ENCODE assay signal across 1 mouse cellular context in the genomic region with DNA sequence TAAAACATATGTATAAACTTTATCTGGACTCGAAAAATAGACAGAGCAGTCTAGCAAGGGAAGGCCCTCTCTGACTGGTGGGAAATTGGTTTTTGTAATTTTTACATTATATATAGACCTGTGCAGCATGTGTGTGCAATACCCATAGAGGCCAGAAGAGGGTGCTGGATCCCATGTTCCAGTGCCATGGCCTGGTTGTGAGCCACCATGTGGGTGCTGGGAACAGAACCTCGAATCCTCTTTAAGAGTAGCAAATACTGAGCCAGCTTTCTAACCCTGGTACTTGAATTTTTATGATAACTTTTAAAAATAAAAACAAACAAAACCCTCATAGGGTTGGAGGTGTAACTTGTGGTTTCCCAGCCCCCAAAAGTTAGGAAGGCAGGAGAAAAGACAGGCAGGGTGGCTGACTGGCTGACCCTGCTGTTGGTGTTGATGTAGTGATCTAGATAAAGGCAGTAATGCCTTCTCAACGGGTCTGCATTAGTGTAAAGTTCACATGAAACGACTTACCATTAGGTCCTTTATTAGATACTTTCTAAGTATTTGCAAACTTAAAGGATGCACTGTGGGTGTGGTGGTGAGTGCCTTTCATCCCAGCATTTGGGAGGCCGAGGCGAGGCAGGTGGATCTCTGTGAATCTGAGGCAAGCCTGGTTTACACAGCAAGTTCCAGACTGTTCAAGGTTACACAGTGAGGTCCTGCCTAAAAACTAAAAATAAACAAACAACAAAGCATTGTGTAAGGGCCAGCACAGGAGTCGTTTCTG.
TF ChIP-seq lines count a peak whose summit lies in the region.

No protein-coding gene starts in this region.

TF ChIP-seq in MEL, 35 proteins besides CTCF, POLR2A, EP300 and RAD21:
- no peak for TF ChIP-seq NELFE (IDR thresholded peaks at IDR 0.05; ENCODE audit: low read depth, low read length)
- TF ChIP-seq TCF12 (IDR thresholded peaks at IDR 0.05; ENCODE audit: low read depth, low read length) = no peak
- peak; percentile 26; the same call in 1 of the 2 replicates for TF ChIP-seq SMC3 (IDR thresholded peaks at IDR 0.05; ENCODE audit: low read depth, low read length)
- TF ChIP-seq ZMIZ1 (IDR thresholded peaks at IDR 0.05; ENCODE audit: low read depth, low read length) = no peak
- no peak for TF ChIP-seq RCOR1 (IDR thresholded peaks at IDR 0.05; ENCODE audit: low read depth, low read length)
- TF ChIP-seq MYB (IDR thresholded peaks at IDR 0.05; ENCODE audit: low read depth, low read length) = no peak
- TF ChIP-seq ZKSCAN1 (IDR thresholded peaks at IDR 0.05; ENCODE audit: low read depth, low read length) = no peak
- no peak for TF ChIP-seq MAFK (IDR thresholded peaks at IDR 0.05; ENCODE audit: borderline replicate concordance, low read depth, low read length)
